ENCODE assay signal across 17 mouse cellular contexts in the genomic region with DNA sequence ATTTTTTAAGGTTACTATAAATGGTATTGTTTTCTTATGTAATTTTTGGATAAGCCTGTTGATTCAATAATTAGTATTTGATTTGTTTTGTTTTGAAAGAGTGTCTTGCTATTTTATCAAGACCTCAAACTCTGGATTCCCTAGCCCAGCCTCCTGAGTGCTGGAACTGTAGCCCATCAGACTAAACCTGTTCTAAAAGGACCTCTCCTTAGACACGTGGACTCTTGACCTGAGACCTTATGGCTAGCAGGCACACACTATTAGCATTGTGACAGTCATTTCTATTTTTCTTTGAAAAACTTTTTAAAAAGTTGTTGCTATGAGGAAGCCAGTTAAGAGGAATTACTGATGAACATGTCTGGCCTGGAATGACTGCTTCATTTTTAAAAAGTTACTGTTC. TPM values are rescaled to one million over a fixed set of nuclear protein-coding genes. Genes with fewer than 3 reads are reported as not detected.
"Had no signal": no experiment of that assay in that cellular context is flagged by ENCODE, and none has a peak within 500 bp of the region (broad histone marks: within the 10 kb centered on the region; RNA-seq: fewer than 3 reads in every experiment).

No protein-coding gene starts in this region.

- H3K4me2 ChIP-seq: liver, embryonic 11.5 days; liver, embryonic 13.5 days; liver, embryonic 15.5 days; lung, embryonic 15.5 days; midbrain, embryonic 12.5 days; midbrain, embryonic 15.5 days; neural tube, embryonic 12.5 days; stomach, embryonic 15.5 days had no signal

- H3K9ac ChIP-seq: liver, embryonic 13.5 days; liver, embryonic 15.5 days; liver, postnatal 0 days; lung, embryonic 15.5 days; midbrain, embryonic 12.5 days; midbrain, embryonic 15.5 days; neural tube, embryonic 12.5 days; stomach, embryonic 15.5 days had no signal

- H3K27me3 ChIP-seq: liver, embryonic 13.5 days; liver, embryonic 15.5 days; lung, embryonic 15.5 days; megakaryocyte, embryonic 14.5 days; midbrain, embryonic 12.5 days; midbrain, embryonic 15.5 days; neural tube, embryonic 12.5 days; stomach, embryonic 15.5 days had no signal

- ATAC-seq: liver, postnatal 0 days; midbrain, embryonic 15.5 days had no signal

- H3K27ac ChIP-seq: liver, embryonic 13.5 days; liver, embryonic 15.5 days; lung, embryonic 15.5 days; macrophage; midbrain, embryonic 12.5 days; midbrain, embryonic 15.5 days; neural tube, embryonic 12.5 days; stomach, embryonic 15.5 days; stomach, postnatal 0 days had no signal

- DNase-seq: liver; liver, embryonic 13.5 days; liver, postnatal 0 days; right cerebral cortex, postnatal 14 days; thymus, adult 2 months; thymus, postnatal 25 days; thymus, postnatal 4 days had no signal

- H3K4me3 ChIP-seq: liver, embryonic 13.5 days; liver, embryonic 15.5 days; lung, embryonic 15.5 days; megakaryocyte, embryonic 14.5 days; midbrain, embryonic 12.5 days; midbrain, embryonic 15.5 days; neural tube, embryonic 12.5 days; stomach, embryonic 15.5 days had no signal

- H3K9me3 ChIP-seq: liver, embryonic 13.5 days; liver, embryonic 15.5 days; lung, embryonic 15.5 days; megakaryocyte, embryonic 14.5 days; midbrain, embryonic 12.5 days; midbrain, embryonic 15.5 days; neural tube, embryonic 12.5 days; stomach, embryonic 15.5 days had no signal

- H3K4me1 ChIP-seq: liver, embryonic 13.5 days; liver, embryonic 15.5 days; lung, embryonic 15.5 days; midbrain, embryonic 12.5 days; midbrain, embryonic 15.5 days; neural tube, embryonic 12.5 days; stomach, embryonic 15.5 days had no signal

RNA-seq across cellular contexts. Expression of a gene that starts 23.7 kb away (rescaled TPM):
- polyA plus RNA-seq: liver, embryonic 13.5 days; macrophage had no signal
